Mouse (Mus musculus): ENCODE results near the gene Rnf43. TPM values are rescaled to one million over a fixed set of nuclear protein-coding genes. Genes with fewer than 3 reads are reported as not detected.

The Rnf43 gene
- polyA plus RNA-seq, 1 experiment from 2014 or later = 5.3 TPM

- WGBS = 94% methylated on average over 4 of the region's 4 CpGs
- Histone ChIP-seq H3K9me3 (ENCODE audit: control insufficient read depth, low read length) (no peaks in the 10 kb centered on the region), H3K4me1 (ENCODE audit: control insufficient read depth, insufficient read depth, low read length) (peaks cover 3% of the 10 kb centered on the region), H3K27ac (replicated peaks; ENCODE audit: low read depth, low read length) (no peak overlapping the region), H3K27me3 (replicated peaks; ENCODE audit: control insufficient read depth, insufficient read depth, low read length) (peaks cover 33% of the 10 kb centered on the region), H3K4me2 (ENCODE audit: low read depth, low read length) (no peak overlapping the region), H3K4me3 (ENCODE audit: low read depth, low read length) (no peak overlapping the region), H3K36me3 (ENCODE audit: control insufficient read depth, insufficient read depth, low read length) (no peaks in the 10 kb centered on the region), H3K9ac (ENCODE audit: low read depth, low read length) (no peak overlapping the region)
- DNase-seq (ENCODE audit: low spot score) (no peak), ATAC-seq (ENCODE audit: low read depth) (no peak)
These were observed 106.2 kb downstream of the Rnf43 start for GRCm38 (mm10) chr11:87768745-87769144.

GRCm38 (mm10) chr11:87770989-87771388 is 108.5 kb downstream of the Rnf43 start:
- no peak overlapping the region for H3K4me2 ChIP-seq (ENCODE audit: low read depth, low read length)
- DNase-seq (ENCODE audit: low spot score) (peak; percentile 23), ATAC-seq (ENCODE audit: low read depth) (no peak)
- H3K27me3 ChIP-seq (replicated peaks; ENCODE audit: control insufficient read depth, insufficient read depth, low read length) = peaks cover 11% of the 10 kb centered on the region
- no peaks in the 10 kb centered on the region for H3K36me3 ChIP-seq (ENCODE audit: control insufficient read depth, insufficient read depth, low read length)
- no peaks in the 10 kb centered on the region for H3K9me3 ChIP-seq (ENCODE audit: control insufficient read depth, low read length)
- no peak overlapping the region for H3K9ac ChIP-seq (ENCODE audit: low read depth, low read length)
- no peaks in the 10 kb centered on the region for H3K4me1 ChIP-seq (ENCODE audit: control insufficient read depth, insufficient read depth, low read length)
- no peak overlapping the region for H3K27ac ChIP-seq (replicated peaks; ENCODE audit: low read depth, low read length)
- 56% methylated on average over 3 of the region's 3 CpGs for WGBS
- H3K4me3 ChIP-seq (ENCODE audit: low read depth, low read length) = no peak overlapping the region

DNA sequence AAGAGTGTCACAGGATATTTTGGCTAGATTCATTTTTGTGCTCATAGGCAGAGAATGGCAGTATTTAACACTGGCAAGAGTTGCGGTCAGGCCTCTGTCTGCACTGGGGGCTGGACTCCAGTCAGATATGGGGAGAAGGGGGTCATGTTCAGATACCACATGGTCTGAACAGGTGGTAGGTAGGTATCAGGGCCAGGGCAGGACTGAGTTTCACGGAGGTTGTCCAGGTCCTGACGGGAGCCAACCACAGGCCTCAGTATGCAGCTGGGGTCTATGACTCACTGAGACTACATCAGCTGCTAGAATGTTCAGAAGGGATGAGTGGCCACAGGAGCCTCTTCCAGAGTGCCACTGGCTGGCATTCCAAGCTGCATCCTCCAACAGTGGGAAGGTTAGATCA is 109.8 kb downstream of the Rnf43 start:
- no peak overlapping the region for H3K4me2 ChIP-seq (ENCODE audit: low read depth, low read length)
- H3K4me1 ChIP-seq (ENCODE audit: control insufficient read depth, insufficient read depth, low read length) = no peaks in the 10 kb centered on the region
- WGBS = 95% methylated on average over 3 of the region's 3 CpGs
- H3K9ac ChIP-seq (ENCODE audit: low read depth, low read length) = no peak overlapping the region
- no peak overlapping the region for H3K4me3 ChIP-seq (ENCODE audit: low read depth, low read length)
- DNase-seq (ENCODE audit: low spot score) = no peak
- no peak for ATAC-seq (ENCODE audit: low read depth)
- H3K9me3 ChIP-seq (ENCODE audit: control insufficient read depth, low read length) = no peaks in the 10 kb centered on the region
- no peak overlapping the region for H3K27ac ChIP-seq (replicated peaks; ENCODE audit: low read depth, low read length)
- H3K27me3 ChIP-seq (replicated peaks; ENCODE audit: control insufficient read depth, insufficient read depth, low read length) = no peaks in the 10 kb centered on the region
- H3K36me3 ChIP-seq (ENCODE audit: control insufficient read depth, insufficient read depth, low read length) = no peaks in the 10 kb centered on the region

DNA sequence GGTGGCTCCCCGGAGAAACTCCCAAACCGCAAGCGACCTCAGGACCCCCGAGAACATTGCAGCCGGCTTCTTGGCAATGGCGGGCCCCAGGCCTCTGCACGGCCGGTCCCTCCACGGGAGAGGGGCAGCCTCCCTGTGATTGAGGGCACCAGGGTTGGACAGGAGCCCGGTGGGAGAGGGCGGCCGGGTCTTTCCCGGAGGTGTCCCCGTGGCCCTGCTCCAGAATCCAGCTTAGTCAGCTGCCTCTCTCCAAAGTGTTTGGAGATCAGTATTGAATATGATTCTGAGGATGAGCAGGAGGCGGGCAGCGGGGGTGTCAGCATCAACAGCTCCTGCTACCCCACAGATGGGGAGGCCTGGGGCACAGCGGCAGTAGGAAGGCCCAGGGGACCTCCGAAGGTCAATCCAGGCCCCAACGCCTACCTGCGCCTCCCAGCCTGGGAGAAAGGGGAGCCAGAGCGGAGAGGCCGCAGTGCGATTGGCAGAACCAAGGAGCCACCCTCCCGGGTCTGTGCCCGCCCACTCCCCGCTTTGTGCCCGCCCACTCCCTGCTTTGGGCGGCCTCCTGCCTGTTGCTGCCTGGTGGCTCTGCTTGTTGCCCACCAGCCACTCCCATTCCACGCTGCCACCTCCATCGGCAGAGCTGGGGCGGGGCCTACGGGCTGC is 115.7 kb downstream of the Rnf43 start:
- WGBS = 3% methylated on average over 21 of the region's 32 CpGs
- ATAC-seq (ENCODE audit: low read depth) = peak; percentile 96
- H3K9ac ChIP-seq (ENCODE audit: low read depth, low read length) = peak overlapping the region; percentile 76
- no peaks in the 10 kb centered on the region for H3K9me3 ChIP-seq (ENCODE audit: control insufficient read depth, low read length)
- no peak overlapping the region for H3K27ac ChIP-seq (replicated peaks; ENCODE audit: low read depth, low read length)
- H3K4me2 ChIP-seq (ENCODE audit: low read depth, low read length) = peak overlapping the region; percentile 72
- H3K36me3 ChIP-seq (ENCODE audit: control insufficient read depth, insufficient read depth, low read length) = no peaks in the 10 kb centered on the region
- H3K4me1 ChIP-seq (ENCODE audit: control insufficient read depth, insufficient read depth, low read length) = peaks cover 10% of the 10 kb centered on the region
- peak overlapping the region; percentile 43 for H3K4me3 ChIP-seq (ENCODE audit: low read depth, low read length)
- no peaks in the 10 kb centered on the region for H3K27me3 ChIP-seq (replicated peaks; ENCODE audit: control insufficient read depth, insufficient read depth, low read length)
- DNase-seq (ENCODE audit: low spot score) = peak; percentile 91

- 32% methylated on average over 12 of the region's 12 CpGs for whole genome bisulfite sequencing
- Histone ChIP-seq H3K4me3 (ENCODE audit: low read depth, low read length) (peak overlapping the region; percentile 43), H3K4me2 (ENCODE audit: low read depth, low read length) (peak overlapping the region; percentile 72), H3K9me3 (ENCODE audit: control insufficient read depth, low read length) (no peaks in the 10 kb centered on the region), H3K27ac (replicated peaks; ENCODE audit: low read depth, low read length) (no peak overlapping the region), H3K9ac (ENCODE audit: low read depth, low read length) (0 out of 2 replicates have a peak overlapping the region, but pooled peaks have one; percentile 76), H3K27me3 (replicated peaks; ENCODE audit: control insufficient read depth, insufficient read depth, low read length) (no peaks in the 10 kb centered on the region), H3K36me3 (ENCODE audit: control insufficient read depth, insufficient read depth, low read length) (no peaks in the 10 kb centered on the region), H3K4me1 (ENCODE audit: control insufficient read depth, insufficient read depth, low read length) (peaks cover 10% of the 10 kb centered on the region)
- no peak for DNase-seq (ENCODE audit: low spot score)
- no peak for ATAC-seq (ENCODE audit: low read depth)
These were observed 116.4 kb downstream of the Rnf43 start for GRCm38 (mm10) chr11:87778915-87779314.

- Histone ChIP-seq H3K4me3 (ENCODE audit: low read depth, low read length) (no peak overlapping the region), H3K27ac (replicated peaks; ENCODE audit: low read depth, low read length) (no peak overlapping the region), H3K4me1 (ENCODE audit: control insufficient read depth, insufficient read depth, low read length) (peaks cover 10% of the 10 kb centered on the region), H3K27me3 (replicated peaks; ENCODE audit: control insufficient read depth, insufficient read depth, low read length) (no peaks in the 10 kb centered on the region), H3K9ac (ENCODE audit: low read depth, low read length) (no peak overlapping the region), H3K9me3 (ENCODE audit: control insufficient read depth, low read length) (no peaks in the 10 kb centered on the region), H3K36me3 (ENCODE audit: control insufficient read depth, insufficient read depth, low read length) (no peaks in the 10 kb centered on the region), H3K4me2 (ENCODE audit: low read depth, low read length) (no peak overlapping the region)
- no peak for DNase-seq (ENCODE audit: low spot score)
- 75% methylated on average over 4 of the region's 4 CpGs for WGBS
- ATAC-seq (ENCODE audit: low read depth) = no peak
These were observed 116.9 kb downstream of the Rnf43 start for GRCm38 (mm10) chr11:87779392-87779791.

DNA sequence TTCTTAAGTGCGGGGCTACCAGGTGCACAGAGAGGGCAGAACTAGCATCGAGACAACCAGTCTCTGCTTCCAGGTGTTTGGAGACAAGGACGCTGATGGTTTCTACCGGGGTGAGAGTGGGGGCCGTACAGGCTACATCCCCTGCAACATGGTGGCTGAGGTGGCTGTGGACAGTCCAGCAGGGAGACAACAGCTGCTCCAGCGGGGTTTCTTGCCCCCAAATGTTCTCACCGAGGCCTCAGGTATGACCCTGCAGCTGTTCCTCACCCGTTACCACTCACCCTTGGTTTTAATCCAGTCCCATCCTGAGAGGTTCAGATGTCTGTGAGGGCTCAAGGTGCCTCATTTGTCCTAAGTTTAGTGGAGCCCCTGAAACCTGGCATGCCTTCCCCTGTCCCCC is 117.6 kb downstream of the Rnf43 start:
- peaks cover 10% of the 10 kb centered on the region for H3K4me1 ChIP-seq (ENCODE audit: control insufficient read depth, insufficient read depth, low read length)
- DNase-seq (ENCODE audit: low spot score) = no peak
- no peak for ATAC-seq (ENCODE audit: low read depth)
- no peak overlapping the region for H3K4me2 ChIP-seq (ENCODE audit: low read depth, low read length)
- 74% methylated on average over 8 of the region's 8 CpGs for WGBS
- no peak overlapping the region for H3K9ac ChIP-seq (ENCODE audit: low read depth, low read length)
- H3K36me3 ChIP-seq (ENCODE audit: control insufficient read depth, insufficient read depth, low read length) = no peaks in the 10 kb centered on the region
- H3K9me3 ChIP-seq (ENCODE audit: control insufficient read depth, low read length) = no peaks in the 10 kb centered on the region
- H3K4me3 ChIP-seq (ENCODE audit: low read depth, low read length) = no peak overlapping the region
- no peaks in the 10 kb centered on the region for H3K27me3 ChIP-seq (replicated peaks; ENCODE audit: control insufficient read depth, insufficient read depth, low read length)
- H3K27ac ChIP-seq (replicated peaks; ENCODE audit: low read depth, low read length) = no peak overlapping the region

MicroRNAs encoded within 50 kb of the gene (microRNA counts, 519-probe panel; counts per million panel counts)
- microRNA mmu-miR-142-3p (3,108 counts per million, percentile 74 among the panel's probes with 10 or more counts), microRNA mmu-miR-142-5p (3,160 counts per million, percentile 75 among the panel's probes with 10 or more counts)

Small RNAs within 50 kb of the gene (microRNA-seq; reads per million reads assigned to microRNA genes)
- not detected for gene Mir142 (ENCODE audit: borderline number of aligned reads)
- gene Mir142b (ENCODE audit: borderline number of aligned reads) = not detected

Other genes starting within 250 kb of the Rnf43 start
- gene Gm11492, start 96.1 kb upstream of the Rnf43 start, polyA plus RNA-seq (2014; fragmentation: Nextera tagmentation; extraction: Ambion mirVana) = not detected in 2 replicates
- gene Sept4, start 93.8 kb upstream of the Rnf43 start, polyA plus RNA-seq (2014; fragmentation: Nextera tagmentation; extraction: Ambion mirVana) = 40.1 and 42.2 TPM in 2 replicates
- 33.2 and 34.3 TPM in 2 replicates for gene Mtmr4, start 70.6 kb upstream of the Rnf43 start, polyA plus RNA-seq (2014; fragmentation: Nextera tagmentation; extraction: Ambion mirVana)
- 0.17 and 0.25 TPM in 2 replicates for gene Hsf5, start 45.6 kb upstream of the Rnf43 start, polyA plus RNA-seq (2014; fragmentation: Nextera tagmentation; extraction: Ambion mirVana)
- gene Supt4a, start 74.8 kb downstream of the Rnf43 start, polyA plus RNA-seq (2014; fragmentation: Nextera tagmentation; extraction: Ambion mirVana) = 146 and 153 TPM in 2 replicates
- 1.9 and 2.2 TPM in 2 replicates for gene Tspoap1, start 97.8 kb downstream of the Rnf43 start, polyA plus RNA-seq (2014; fragmentation: Nextera tagmentation; extraction: Ambion mirVana)
- gene Mpo, start 130.9 kb downstream of the Rnf43 start, polyA plus RNA-seq (2014; fragmentation: Nextera tagmentation; extraction: Ambion mirVana) = 0.77 and 2.7 TPM in 2 replicates
- 0.18 and 0.38 TPM in 2 replicates for gene Lpo, start 165.6 kb downstream of the Rnf43 start, polyA plus RNA-seq (2014; fragmentation: Nextera tagmentation; extraction: Ambion mirVana)
- gene Mks1, start 190.5 kb downstream of the Rnf43 start, polyA plus RNA-seq (2014; fragmentation: Nextera tagmentation; extraction: Ambion mirVana) = 11.9 and 12.9 TPM in 2 replicates
- gene Epx, start 212.8 kb downstream of the Rnf43 start, polyA plus RNA-seq (2014; fragmentation: Nextera tagmentation; extraction: Ambion mirVana) = 0.12 TPM in 1 of 2 replicates, not detected in the other
- gene Olfr462, start 229.5 kb downstream of the Rnf43 start, polyA plus RNA-seq (2014; fragmentation: Nextera tagmentation; extraction: Ambion mirVana) = not detected in 2 replicates
- gene Olfr463, start 234.7 kb downstream of the Rnf43 start, polyA plus RNA-seq (2014; fragmentation: Nextera tagmentation; extraction: Ambion mirVana) = not detected in 2 replicates

Measured in embryonic facial prominence, embryonic 14.5 days (tissue).